Mouse (Mus musculus): ENCODE data around the gene Inhba.

Gene Inhba

GRCm38 (mm10) chr13:16011372-16012242 is at the start of gene Inhba:
TSS of gene Inhba (plus strand) at chr13:16011851.
- peak; percentile 40 for DNase-seq

GRCm38 (mm10) chr13:15976584-15976983 is 35.1 kb upstream of the Inhba start:
- no peak for DNase-seq

GRCm38 (mm10) chr13:15979551-15979950 is 32.1 kb upstream of the Inhba start:
- DNase-seq = no peak

GRCm38 (mm10) chr13:15982041-15982440 is 29.6 kb upstream of the Inhba start:
- DNase-seq = no peak

GRCm38 (mm10) chr13:15985761-15986160 is 25.9 kb upstream of the Inhba start:
- no peak for DNase-seq

- DNase-seq = no peak
Measured at GRCm38 (mm10) chr13:15986172-15986571, 25.5 kb upstream of the Inhba start.

- no peak for DNase-seq
Measured at GRCm38 (mm10) chr13:15995314-15995713, 16.3 kb upstream of the Inhba start.

GRCm38 (mm10) chr13:16005517-16005916 is 6.1 kb upstream of the Inhba start:
- DNase-seq = peak; percentile 63

GRCm38 (mm10) chr13:16007748-16008147 is 3.9 kb upstream of the Inhba start:
- no peak for DNase-seq

GRCm38 (mm10) chr13:16008348-16008747 is 3.3 kb upstream of the Inhba start:
- no peak for DNase-seq

GRCm38 (mm10) chr13:16009766-16010465 is 1.7 kb upstream of the Inhba start:
- DNase-seq = no peak

GRCm38 (mm10) chr13:16010586-16010985 is 1.1 kb upstream of the Inhba start:
- DNase-seq = no peak

- peak; percentile 83 for DNase-seq
Measured at GRCm38 (mm10) chr13:16012243-16012887, 714 bp downstream of the Inhba start.

GRCm38 (mm10) chr13:16014166-16014565 is 2.5 kb downstream of the Inhba start:
- DNase-seq = no peak

- DNase-seq = peak; percentile 26
Measured at GRCm38 (mm10) chr13:16016506-16016905, 4.9 kb downstream of the Inhba start.

- DNase-seq = no peak
Measured at GRCm38 (mm10) chr13:16017338-16017737, 5.7 kb downstream of the Inhba start.

- DNase-seq = peak; percentile 6
Measured at GRCm38 (mm10) chr13:16017777-16018176, 6.1 kb downstream of the Inhba start.

- no peak for DNase-seq
Measured at GRCm38 (mm10) chr13:16018807-16019510, 7.3 kb downstream of the Inhba start.

GRCm38 (mm10) chr13:16020659-16021058 is 9.0 kb downstream of the Inhba start:
- peak; percentile 58 for DNase-seq

GRCm38 (mm10) chr13:16021181-16021580 is 9.5 kb downstream of the Inhba start:
- DNase-seq = no peak

- no peak for DNase-seq
Measured at GRCm38 (mm10) chr13:16021849-16022248, 10.2 kb downstream of the Inhba start.

- DNase-seq = no peak
Measured at GRCm38 (mm10) chr13:16022536-16022935, 10.9 kb downstream of the Inhba start.
